Mouse (Mus musculus): Measurements from ENCODE around the gene Phyhd1.

The Phyhd1 gene

DNA sequence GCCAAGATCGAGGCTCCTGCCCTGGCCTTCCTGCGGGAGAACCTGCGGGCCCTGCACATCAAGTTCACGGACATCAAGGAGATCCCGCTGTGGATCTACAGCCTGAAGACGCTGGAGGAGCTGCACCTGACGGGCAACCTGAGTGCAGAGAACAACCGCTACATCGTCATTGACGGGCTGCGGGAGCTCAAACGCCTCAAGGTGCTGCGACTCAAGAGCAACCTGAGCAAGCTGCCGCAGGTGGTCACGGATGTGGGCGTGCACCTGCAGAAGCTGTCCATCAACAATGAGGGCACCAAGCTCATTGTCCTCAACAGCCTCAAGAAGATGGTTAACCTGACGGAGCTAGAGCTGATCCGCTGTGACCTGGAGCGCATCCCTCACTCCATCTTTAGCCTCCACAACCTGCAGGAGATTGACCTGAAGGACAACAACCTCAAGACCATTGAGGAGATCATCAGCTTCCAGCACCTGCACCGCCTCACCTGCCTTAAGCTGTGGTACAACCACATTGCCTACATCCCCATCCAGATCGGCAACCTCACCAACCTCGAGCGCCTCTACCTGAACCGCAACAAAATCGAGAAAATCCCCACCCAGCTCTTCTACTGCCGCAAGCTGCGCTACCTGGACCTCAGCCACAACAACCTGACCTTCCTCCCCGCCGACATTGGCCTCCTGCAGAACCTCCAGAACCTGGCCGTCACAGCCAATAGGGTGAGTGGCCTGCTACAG, 9.2 kb upstream of the Phyhd1 start:
- no peak for DNase-seq (ENCODE audit: low read depth)

DNA sequence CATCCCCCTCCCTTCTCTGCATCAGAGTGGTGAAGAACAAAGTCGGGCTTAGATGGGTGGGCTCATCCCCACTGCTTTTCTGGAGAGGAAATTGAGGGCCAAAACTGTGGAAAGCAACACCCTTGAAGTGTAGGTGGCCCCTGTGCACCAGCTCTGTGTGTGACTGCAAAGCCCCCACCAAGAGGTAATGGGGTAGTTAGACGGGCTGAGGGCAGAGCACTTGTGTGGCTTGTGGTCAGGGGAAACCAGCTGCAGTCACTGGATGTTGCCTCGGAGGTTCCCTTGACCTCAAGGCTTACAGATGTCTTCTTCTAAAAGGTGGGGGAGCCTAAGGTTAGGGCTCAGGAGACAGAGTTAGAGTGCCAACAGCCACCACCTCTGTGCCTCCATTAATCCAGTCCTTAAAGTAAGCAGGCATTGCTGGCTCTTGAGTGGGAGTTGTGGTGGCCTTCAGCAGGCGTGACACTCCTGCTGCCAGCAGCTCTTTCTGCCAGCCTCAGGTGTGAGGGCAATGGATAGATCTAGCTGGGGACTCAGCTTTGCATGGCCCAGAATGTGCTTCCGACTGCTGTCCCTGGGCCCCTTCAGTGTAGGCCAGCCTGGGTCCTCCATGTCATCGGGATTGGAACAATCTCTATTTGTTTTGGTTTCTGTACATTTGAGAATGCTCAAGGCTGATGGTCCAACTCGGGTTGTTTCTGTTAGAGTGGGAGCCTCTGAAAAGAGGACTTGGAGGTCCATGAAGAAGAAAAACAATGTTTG, 8.1 kb upstream of the Phyhd1 start:
- peak; percentile 54 for DNase-seq (ENCODE audit: low read depth)

DNA sequence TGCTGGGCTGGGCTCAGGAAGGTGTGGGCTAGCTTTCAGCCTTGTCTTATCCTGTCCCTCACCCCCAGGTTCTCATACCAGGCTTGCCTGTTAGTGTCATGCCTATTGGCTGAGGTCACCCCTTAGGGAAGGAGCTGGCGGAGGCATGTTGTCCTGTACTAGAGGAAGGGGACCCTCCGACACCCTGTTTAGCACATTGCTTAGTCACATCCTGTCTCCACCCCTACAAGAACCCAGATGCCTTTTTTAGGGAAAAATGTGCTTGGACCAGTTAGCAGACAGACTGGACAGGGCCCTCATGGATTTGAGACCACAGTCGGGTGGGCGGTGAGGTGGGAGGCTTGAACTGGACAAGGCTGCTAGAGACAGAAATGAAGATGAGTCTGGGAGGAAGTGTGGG, 7.4 kb upstream of the Phyhd1 start:
- peak; percentile 44 for DNase-seq (ENCODE audit: low read depth)

DNA sequence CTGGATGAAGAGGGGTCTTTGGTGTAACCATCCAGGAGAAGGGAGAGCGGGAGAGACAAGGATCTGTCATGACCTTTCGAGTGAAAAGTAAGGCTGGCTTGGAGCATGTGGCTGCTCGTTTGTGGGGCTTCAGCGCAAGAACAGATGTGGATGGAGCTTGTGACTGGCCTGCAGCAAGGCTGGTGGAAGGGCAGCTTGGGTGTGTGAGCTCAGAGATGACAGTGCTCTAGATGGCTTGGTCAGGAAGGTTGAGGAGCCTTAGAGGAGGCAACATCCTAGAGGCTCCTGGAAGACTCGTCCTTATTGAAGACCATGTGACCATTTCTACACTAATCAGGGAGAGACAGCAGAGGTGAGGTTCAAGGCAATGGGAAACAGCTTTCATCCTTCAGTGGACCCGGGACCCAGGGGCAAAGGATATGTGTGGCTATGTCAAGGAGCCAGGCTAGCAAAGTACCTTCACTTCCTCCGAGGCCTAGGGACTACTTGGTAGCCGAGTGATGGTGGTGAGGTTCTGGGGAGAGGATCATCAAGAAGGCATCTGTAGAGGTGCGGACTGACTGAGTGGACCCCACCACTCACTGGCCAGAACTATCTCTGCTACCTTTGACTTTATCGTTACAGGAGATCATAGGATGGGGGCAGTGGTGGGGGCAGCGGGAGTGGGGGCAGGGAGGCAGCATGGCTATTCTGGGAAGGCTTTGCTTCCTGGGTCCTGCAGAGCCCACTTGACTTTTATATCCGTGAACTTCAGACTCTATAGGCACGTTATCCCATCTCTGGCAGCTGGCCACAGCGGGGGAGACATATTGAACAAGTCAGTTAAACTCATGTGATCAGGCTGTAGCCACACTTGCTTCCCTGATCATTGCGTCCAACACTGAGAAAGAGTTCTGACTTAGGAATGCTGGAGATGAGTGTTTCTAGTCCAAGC, 6.6 kb upstream of the Phyhd1 start:
- DNase-seq (ENCODE audit: low read depth), result no peak

DNA sequence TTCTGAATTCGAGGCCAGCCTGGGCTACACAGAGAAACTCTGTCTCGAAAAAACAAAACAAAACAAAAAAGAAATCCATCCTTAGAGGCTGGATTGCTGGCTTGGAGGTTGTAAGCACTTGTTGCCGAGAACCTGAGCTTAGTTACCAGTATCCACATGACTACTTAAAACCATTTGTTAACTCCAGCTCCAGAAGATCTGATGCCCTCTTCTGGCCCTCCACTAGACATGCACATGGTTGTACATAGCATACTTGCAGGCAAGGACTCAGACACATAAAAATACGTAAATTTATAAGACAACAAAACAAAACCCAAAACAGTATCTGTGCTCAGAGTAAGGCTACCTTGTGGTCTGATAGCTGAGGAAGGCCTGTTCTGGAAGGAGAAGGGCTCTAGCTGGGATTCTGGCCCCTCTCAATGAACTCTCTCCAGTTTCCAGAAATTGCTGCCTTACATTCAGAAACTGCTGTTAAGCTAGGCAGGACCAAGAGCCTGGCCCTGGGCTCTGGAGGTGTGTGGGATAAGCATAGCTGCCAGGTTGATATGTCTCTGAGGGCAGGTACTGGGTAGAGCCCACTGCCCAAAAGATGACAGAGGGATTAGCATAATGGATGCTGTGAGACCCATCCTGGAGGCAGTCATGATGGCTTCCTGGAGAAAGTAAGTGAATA, 4.8 kb upstream of the Phyhd1 start:
- DNase-seq (ENCODE audit: low read depth), result peak; percentile 48

DNA sequence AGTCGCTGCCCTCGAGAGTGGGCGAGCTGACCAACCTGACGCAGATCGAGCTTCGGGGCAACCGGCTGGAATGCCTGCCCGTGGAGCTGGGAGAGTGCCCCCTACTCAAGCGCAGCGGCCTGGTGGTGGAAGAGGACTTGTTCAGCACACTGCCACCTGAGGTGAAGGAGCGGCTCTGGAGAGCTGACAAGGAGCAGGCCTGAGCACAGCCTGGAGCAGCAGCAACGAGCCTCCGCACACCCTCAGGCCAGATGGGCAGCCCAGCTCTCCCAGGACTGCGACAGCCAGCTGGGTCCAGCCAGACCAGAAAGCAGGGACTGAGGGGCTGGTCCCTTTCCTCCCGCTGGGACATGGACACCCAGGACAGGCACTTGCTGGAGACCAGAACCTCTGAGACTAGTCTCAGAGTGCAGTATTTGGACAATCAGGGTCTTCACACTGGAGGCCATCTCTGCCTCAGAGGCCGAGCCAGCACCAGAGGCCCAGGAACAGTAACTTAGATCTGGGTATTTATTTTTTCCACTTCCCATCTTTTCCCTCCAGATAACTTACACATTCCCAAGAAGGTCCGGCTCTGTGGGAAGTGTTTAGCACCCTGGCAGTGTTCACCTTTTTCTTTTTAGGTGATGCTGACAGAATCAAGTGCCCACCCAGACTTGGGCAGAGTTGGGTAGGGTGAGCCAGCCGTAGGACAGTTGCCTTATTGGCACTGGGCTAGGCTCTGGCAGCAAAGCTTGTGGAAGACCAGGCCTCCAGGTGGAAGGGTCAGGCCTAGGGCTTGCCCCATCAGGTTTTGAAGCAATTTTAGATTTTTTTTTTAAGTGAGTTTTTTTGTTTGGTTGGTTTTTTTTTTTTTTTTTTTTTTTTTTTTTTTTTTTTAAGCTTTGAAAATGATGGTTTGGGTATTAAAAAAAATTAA, 3.8 kb upstream of the Phyhd1 start:
- no peak for DNase-seq (ENCODE audit: low read depth)

DNA sequence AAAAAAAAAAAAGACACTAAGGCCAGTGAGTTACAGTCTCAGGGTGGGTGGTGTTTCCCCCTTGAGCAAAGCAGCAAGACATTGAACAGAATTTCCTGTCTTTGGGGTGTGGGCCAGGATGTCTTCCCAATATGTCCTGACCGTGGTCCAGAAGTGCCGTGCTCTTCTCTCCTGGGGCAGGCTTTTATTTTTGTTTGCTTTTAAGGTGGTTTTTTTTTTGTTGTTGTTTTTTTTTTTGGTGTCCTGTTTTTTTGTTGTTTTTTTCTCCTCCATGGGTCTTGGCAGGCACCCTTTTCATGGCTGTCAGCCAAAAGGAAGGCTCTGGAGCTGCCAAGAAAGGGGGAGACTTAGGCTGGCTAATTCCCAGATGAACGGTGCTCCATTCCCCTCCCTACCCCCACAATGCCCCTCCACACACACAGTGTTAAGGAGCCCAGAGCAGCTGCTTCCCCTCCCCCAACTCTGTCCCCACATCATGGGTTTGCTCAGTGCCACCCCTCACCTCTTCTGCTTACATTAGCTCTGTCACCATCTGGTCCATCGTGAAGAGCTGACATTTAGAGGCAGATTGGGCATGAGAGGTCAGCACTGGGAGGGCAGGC, 3.1 kb upstream of the Phyhd1 start:
- DNase-seq (ENCODE audit: low read depth), result no peak

DNA sequence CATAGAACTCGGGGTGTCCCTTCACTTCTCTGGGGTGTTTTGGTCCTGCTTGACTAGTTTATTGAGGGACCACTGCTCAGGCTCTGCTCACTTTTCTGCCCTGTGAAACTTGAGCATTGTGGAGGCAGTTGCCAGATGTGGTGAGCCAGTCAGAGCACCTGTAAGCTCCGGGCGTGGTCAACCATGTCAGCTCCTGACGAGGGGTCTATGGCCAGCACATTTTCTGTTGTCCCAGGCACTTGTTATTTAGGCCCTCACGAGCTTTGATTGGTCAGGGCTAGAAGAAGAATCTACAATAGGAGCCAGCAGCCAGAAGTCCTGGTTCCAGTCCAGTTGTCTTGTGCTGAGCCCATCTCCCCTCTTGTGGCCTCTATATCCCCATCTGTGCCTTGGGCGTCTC, 2.2 kb upstream of the Phyhd1 start:
- DNase-seq (ENCODE audit: low read depth), result no peak

DNA sequence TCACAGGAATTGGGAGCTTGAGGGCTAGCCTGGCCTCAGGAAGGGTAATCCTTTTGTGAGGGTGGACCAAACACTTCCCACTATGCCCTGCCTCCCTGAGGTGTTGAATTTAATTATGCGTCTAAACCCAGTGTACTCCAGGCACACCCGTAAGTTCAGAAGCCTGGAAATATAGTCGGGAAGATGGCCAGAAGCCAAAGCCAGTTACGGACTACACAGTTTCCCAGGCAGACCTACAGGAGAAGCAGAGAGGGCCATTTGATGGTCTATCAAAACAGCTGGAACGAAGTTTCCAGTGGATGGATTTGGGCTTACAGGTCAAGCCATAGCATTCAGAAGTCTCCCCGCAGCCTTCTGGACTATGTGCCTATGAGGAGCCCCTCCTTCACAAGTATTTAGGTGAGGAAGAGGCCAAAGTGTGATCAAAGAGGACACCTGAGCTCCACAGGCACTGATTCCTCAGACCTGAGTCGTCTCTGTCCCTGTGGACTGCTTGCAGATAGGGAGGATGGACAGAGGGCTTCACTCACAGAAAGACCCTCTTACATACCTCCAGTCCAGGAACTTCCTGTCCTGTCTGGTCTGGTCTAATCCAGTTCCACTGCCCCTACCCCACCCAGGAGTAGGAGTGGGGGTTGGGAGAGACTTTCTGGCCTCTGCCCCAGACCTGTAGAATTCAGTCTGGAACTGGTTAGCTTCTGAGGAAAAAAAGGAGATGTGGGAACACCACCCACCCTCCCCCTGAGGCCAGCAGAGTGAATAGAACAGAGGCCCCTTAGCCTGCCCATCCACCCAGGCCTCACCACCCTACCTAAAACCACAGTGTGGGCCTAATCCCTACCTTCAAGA, 1.1 kb upstream of the Phyhd1 start:
- no peak for DNase-seq (ENCODE audit: low read depth)

DNA sequence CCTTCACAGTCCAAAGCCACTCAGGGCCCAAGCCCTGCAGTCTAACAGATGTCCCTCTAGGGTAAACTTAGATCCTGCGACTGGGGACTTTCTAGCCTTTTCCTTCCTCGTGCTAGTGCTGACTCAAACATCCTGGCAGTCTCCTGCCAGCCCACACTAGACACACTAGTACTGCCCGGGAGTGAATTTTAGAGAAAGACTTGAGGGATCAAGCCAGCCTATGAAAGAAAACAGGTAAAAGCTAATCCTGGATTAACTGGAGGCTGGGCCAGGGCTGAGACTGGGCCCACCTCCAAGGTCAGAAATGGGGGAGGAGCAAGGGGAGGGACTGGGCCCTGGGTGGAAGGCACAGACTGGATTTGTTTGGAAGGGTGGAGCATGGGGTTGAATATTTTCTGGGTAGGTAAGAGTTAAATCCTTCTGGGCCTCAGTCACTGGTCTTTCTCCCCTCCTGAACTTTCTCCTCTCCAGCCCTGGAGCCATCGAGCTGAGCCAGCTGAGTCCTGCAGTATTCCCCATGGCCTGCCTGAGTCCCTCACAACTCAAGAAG, 464 bp downstream of the Phyhd1 start:
- DNase-seq (ENCODE audit: low read depth), result peak; percentile 41

DNA sequence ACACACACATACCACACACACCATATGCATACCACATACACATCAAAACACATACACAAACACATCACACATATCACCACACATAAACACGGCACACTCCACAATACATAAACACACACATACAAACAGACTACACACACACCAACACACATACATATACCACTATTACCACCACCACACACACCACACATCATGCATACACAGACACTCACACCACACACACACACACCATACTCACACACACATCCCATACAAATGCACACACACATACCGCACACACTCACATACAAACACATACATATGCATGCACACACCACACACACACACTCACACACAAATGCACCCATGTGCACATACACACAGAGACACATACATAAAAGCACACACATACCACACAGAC, 1.5 kb downstream of the Phyhd1 start:
- DNase-seq (ENCODE audit: low read depth), result no peak

DNA sequence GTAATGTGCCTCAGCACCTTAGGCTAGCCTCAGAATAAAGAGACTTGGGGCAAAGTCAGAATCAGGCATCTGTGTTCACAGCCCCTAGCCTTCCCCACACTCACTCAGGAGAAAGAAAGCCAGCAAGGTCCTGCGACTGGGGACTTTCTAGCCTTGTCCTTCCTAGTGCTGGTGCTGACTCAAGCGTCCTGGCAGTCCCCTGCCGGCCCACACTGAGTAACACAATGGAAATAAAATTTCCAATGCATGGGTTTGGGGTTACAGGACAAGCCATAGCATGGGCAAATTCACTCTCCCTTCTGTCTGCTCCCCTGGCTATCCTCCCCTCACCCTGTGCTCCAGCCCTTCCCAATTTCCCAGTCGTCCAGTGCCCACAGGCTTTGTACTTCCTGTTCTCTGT, 2.4 kb downstream of the Phyhd1 start:
- no peak for DNase-seq (ENCODE audit: low read depth)

DNA sequence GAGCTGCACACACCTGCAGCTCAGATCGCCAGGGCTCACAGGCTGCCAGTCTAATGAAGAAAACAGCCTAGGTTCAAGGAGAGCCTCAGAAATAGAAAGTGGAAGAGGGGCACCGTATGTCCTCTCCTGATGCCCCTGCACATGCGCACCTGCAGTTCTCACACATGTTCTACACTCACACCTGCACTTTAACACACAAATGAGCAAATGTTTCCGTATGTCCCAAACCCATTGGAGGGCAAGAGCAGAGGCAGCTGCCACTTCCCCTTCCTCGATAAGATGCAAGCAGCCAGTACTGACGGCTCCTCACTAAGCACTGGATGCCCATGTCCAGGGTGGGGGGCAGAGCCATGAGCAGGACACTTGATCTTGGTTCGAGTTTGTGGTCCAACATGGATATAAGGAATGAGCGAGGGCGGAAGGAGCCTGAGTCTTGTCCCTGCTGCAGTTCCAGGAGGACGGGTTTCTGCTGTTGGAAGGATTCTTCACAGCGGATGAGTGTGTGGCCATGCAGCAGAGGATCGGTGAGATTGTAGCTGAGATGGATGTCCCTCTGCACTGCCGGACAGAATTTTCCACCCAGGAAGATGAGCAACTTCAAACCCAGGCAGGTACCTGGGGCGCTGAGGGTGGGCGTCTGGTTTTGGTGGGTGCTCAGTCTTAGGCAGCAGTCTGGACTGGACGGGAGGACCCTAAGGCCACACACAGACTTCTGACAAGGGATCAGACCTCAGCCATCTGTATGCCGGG, 3.4 kb downstream of the Phyhd1 start:
- peak; percentile 23 for DNase-seq (ENCODE audit: low read depth)

DNA sequence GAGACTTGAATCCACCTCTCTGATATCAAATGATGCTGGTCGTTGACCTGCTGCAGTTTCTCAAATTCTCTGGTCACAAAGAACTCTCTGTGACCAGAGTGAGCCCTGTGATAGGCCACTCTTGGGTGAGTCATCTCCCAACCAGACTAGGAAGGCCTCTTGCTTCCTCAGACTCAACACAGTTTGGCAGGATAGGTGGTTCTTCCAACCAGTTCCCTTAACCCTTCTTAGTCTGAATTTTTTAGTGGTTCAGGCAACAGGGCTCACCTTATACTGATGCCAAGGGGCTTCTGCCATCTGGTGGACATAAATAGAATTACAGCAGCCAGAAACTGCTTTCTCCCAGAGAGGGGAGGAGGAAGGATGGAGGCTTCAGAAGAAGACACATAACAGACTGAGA, 4.1 kb downstream of the Phyhd1 start:
- DNase-seq (ENCODE audit: low read depth), result peak; percentile 86

DNA sequence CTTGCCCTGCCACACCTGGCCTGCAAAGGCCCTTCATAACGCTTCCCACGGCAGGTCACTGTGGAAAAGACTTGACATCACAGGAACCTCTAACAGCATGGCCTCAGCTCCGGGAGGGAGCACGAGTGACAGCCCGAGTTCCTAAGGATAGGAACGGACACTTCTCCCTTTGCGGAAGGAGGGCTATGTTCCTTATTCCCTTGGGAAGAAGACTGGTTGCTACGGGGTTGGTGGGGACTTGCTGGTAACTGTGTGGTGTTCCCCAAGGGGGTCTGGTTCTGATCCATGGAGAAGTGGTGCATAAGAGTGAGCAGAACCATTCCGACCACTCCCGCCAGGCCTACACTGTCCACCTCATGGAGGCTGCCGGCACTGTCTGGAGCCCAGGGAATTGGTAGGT, 14.7 kb downstream of the Phyhd1 start, which contains the start of gene Gm28038:
Gene Gm28038 (plus strand): TSS at position 301 of the 400 bp plus-strand sequence.
- no peak for DNase-seq (ENCODE audit: low read depth)

DNA sequence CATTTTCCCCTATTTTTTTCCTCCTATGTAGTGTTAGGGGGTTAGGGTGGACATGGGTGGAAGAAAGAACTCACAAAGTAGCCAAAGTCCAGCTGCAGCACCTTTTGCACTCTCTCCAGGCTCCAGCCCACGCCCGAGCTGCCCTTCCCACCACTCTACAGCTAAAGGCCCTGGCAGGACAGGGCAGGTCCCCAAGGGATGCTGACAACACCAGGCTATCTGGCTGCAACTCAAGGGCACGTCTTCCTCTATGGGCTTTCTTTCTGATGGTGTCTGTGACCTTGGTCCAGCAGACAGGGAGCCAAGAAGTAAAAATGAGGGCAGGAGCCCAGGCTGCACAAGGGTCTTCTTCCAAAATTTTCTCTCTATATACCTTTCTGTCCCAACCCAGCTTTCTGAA, 15.6 kb downstream of the Phyhd1 start:
- no peak for DNase-seq (ENCODE audit: low read depth)

DNA sequence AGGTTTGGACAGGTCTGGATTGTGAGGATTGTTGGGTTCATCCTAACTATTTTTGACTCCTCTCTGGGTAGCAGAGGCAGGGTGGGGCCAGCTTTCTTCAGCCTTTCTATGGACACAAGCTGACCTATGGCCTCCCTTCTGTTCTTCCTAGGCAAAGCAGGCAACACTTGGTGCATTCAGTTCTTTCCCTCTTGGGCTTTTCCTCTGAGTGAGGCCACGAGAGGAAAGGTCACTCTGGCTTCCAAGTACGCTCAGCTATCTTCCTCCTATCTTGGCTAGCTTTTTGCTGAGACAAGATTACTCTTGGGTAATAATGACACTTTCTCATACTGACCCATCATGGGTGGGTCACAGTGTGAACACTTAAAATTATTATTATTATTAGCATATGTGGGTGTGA, 17.2 kb downstream of the Phyhd1 start:
- no peak for DNase-seq (ENCODE audit: low read depth)

DNA sequence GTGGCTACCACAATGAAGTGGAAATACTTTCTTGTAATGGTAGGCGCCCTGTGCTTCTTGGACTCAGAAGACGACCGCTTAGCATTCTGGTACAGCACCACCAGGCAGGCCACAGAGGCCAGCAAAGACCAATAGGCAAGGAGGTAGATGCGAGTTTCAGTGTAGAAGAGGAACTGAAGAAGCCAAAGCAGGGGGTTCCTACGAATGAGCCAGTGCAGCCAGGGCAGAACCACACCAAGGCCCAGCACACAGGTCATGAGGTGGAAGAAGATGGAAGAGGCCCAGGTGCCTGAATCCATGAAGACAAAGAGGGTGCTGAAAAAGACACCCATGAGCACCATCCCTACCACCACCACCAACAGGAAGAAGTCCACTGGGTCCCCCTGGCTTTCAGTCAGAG, 19.0 kb downstream of the Phyhd1 start:
- no peak for DNase-seq (ENCODE audit: low read depth)
